Mouse (Mus musculus): ENCODE results near the gene Cacnb4.

DNA sequence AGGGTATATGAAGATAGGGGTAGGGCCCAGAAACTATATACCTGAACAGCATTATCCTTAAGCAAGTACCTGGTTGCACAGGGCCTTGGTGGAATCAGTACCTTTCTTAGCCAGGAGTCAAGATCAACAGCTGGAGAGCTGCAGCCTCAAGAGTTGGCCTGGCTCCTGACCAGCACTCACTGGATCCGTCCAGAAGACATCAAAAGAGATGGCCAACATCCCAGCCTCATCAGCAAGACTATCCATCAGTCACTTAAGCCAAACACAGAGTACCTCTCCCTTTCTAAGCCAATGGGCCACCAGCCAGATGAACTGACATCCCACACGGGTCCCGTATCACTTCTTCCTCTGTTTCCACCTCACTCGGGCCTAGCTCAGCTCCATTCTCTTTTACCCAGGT lies 140.1 kb downstream of the Cacnb4 start:
- TF ChIP-seq CTCF (IDR thresholded peaks at IDR 0.05; ENCODE audit: insufficient read depth, low read length) (no peak), POLR2A (IDR thresholded peaks at IDR 0.05; ENCODE audit: borderline replicate concordance, extremely low read depth, low read depth, low read length) (no peak)
